Mouse (Mus musculus) C2C12 (cell line): ENCODE data around the gene Slc2a4. TPM values are rescaled to one million over a fixed set of nuclear protein-coding genes. Genes with fewer than 3 reads are reported as not detected.
A peak's percentile ranks its signal among the peaks of the same experiment; 100 is the strongest.

Experiments used
- H3K27me3 ChIP-seq: one replicate; pipeline ENCODE4 v1.6.1; 2011; ENCODE audit not compliant: control insufficient read depth, insufficient read depth, insufficient read length
- H3K36me3 ChIP-seq: one replicate; pipeline ENCODE4 v1.6.1; 2011; ENCODE audit not compliant: control insufficient read depth, insufficient read depth
- H3K4me3 ChIP-seq: one replicate; pipeline ENCODE4 v1.5.1; 2011; ENCODE audit warnings: mild to moderate bottlenecking, control low read depth; ENCODE audit not compliant: poor library complexity, insufficient read depth, severe bottlenecking
- H3K79me2 ChIP-seq: one replicate; pipeline ENCODE4 v1.6.1; 2011; ENCODE audit not compliant: control insufficient read depth, insufficient read depth
- H3K79me3 ChIP-seq: one replicate; pipeline ENCODE4 v1.6.1; 2011; ENCODE audit warnings: low read depth, control low read depth
- H3ac ChIP-seq: one replicate; pipeline ENCODE3; 2011; ENCODE audit warnings: low read depth; ENCODE audit not compliant: control insufficient read depth, insufficient read length
- CEBPB ChIP-seq: IDR thresholded peaks from one replicate; pipeline ENCODE4 v1.6.1; 2011; ENCODE audit warnings: low read depth, mild to moderate bottlenecking, control low read depth, moderate library complexity
- CTCF ChIP-seq: IDR thresholded peaks from one replicate; pipeline ENCODE4 v1.5.1; 2011; ENCODE audit not compliant: control insufficient read depth, insufficient read depth, insufficient read length
- FOSL1 ChIP-seq: IDR thresholded peaks from one replicate; pipeline ENCODE4 v1.8.0; 2011; ENCODE audit warnings: mild to moderate bottlenecking, low read length; ENCODE audit not compliant: poor library complexity, insufficient read depth, severe bottlenecking
- MAX ChIP-seq: IDR thresholded peaks from one replicate; pipeline ENCODE4 v1.6.1; 2011; ENCODE audit warnings: mild to moderate bottlenecking, control low read depth
- MYOD1 ChIP-seq: IDR thresholded peaks from one replicate; pipeline ENCODE4 v1.6.1; 2011; ENCODE audit warnings: low read depth; ENCODE audit not compliant: control insufficient read depth, insufficient read length
- MYOG ChIP-seq: IDR thresholded peaks from one replicate; pipeline ENCODE4 v1.6.1; 2011; ENCODE audit not compliant: control insufficient read depth, insufficient read length; ENCODE audit errors: extremely low read depth
- USF1 ChIP-seq: IDR thresholded peaks from one replicate; pipeline ENCODE4 v1.6.1; 2011; ENCODE audit warnings: low read depth, mild to moderate bottlenecking, control low read depth, moderate library complexity
- polyA plus RNA-seq: library from polyadenylated mRNA; unstranded; fragments of >200 nt; fragmentation: generic; extraction: Trizol; gene quantifications from one replicate; pipeline ENCODE4 v1.2.1, GENCODE M21; 2012; ENCODE audit warnings: missing spikeins

Gene Slc2a4
- polyA plus RNA-seq, 1 experiment = 0.53 TPM

DNA sequence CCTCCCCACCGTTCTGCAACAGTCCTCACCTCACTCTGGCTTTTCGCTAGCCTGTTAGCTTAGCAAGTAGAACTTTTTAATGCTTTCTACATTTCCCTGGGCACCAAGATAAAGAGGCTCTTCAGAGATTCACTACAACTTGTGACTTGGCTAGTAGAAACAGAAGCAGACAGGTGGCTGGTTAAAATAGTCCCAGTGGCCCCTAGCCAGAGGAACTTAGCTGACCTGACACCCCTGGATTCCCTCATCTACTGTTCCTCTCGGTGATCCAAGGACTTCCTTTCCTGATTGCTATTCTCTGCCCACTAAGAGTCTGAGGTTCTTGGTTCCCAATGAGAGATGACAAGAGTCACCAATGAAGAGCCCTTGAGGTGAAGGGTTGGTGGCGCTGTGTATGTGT, 35.4 kb upstream of the Slc2a4 start:
- Histone ChIP-seq H3K27me3 (no peaks in the 10 kb centered on the region), H3K79me2 (peaks cover 86% of the 10 kb centered on the region), H3K79me3 (peaks cover 57% of the 10 kb centered on the region), H3K4me3 (no peak overlapping the region), H3ac (peak overlapping the region; percentile 20), H3K36me3 (peaks cover 58% of the 10 kb centered on the region)
- TF ChIP-seq CTCF = no peak
- TF ChIP-seq USF1 = no peak
- no peak for TF ChIP-seq MYOG
- no peak for TF ChIP-seq MYOD1
- no peak for TF ChIP-seq FOSL1
- no peak for TF ChIP-seq CEBPB
- TF ChIP-seq MAX = no peak

DNA sequence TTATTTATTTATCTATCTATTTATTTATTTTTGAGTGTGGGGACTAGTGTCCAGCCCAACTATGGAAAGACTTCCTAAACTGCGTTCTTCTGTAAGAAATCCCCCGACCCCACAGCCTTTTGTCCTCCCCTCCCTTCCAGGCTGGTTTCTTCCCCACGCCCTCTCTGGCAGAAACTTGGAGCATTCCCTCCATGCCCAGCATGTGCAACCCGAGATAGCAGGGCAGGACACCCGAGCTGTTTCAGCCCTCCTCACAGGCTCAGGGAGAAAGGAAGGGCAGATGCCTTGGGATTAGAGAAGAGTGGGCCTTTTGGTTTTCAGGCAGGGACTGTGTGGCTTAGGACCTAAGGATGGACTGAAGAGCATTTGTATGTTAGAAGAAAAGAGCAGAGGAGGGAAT, 34.9 kb upstream of the Slc2a4 start:
- TF ChIP-seq CTCF = no peak
- TF ChIP-seq MYOD1 = no peak
- TF ChIP-seq MAX = no peak
- TF ChIP-seq FOSL1 = no peak
- TF ChIP-seq USF1 = no peak
- TF ChIP-seq CEBPB = no peak
- TF ChIP-seq MYOG = no peak
- Histone ChIP-seq H3K27me3 (no peaks in the 10 kb centered on the region), H3K4me3 (no peak overlapping the region), H3ac (peak overlapping the region; percentile 20), H3K36me3 (peaks cover 58% of the 10 kb centered on the region), H3K79me3 (peaks cover 61% of the 10 kb centered on the region), H3K79me2 (peaks cover 85% of the 10 kb centered on the region)

DNA sequence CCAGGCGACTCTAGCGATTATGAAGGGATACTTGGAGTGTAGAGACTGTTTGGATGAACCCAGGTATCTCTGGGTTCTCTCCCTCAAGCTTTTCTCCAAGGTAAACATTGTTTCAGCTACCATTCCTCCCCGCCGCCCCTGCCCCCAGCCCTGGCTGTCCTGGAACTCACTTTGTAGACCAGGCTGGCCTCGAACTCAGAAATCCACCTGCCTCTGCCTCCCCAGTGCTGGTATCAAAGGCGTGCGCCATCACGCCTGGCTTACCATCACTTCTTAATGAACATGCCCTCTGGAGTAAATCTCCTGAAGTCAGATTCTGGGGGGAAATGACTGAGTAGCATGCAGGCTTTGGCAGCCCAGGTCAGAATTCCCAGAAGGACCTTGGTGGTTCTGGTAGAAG, 34.2 kb upstream of the Slc2a4 start, which contains the start of gene Elp5:
TSS of gene Elp5 (minus strand) at position 293 of the 400 bp plus-strand sequence.
- Histone ChIP-seq H3K79me2 (peaks cover 85% of the 10 kb centered on the region), H3K27me3 (no peaks in the 10 kb centered on the region), H3K79me3 (peaks cover 65% of the 10 kb centered on the region), H3K36me3 (peaks cover 58% of the 10 kb centered on the region), H3K4me3 (peak within 1 kb of the TSS; percentile 94), H3ac (peak within 1 kb of the TSS; percentile 97)
- TF ChIP-seq USF1 (no peak), MYOG (no peak), CEBPB (no peak), CTCF (no peak)

DNA sequence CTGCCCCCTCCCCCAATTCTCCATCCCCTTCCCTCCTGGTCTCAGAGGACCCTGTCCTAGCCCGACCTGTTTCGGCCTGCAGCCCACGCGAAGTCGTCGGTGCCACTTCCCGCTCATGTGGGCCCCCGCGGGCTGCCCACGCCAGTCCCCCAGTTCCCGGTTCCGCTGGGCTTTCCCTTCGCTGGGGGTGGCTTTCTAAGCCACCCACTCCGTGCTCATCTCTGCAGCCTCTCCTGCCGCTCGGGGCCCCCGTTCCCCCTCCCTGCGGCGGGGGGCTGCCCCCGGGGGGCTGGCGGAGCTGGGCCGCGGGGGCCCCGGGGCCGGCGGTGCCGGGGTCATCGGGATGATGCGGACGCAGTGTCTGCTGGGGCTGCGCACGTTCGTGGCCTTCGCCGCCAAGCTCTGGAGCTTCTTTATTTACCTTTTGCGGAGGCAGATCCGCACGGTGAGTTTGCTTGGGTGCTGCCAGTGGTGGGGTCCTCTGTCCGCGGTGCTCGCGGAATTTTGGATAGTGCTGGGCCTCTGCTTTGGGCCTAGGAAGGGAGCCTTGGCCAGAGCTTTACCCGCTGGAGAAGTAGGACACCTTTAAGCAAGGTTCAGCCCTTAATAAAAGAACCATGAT, 33.3 kb upstream of the Slc2a4 start, which contains the start of gene Ctdnep1:
TSS of gene Ctdnep1 (plus strand) at position 16 of the 622 bp plus-strand sequence.
- Histone ChIP-seq H3K79me3 (peaks cover 66% of the 10 kb centered on the region), H3K36me3 (peaks cover 55% of the 10 kb centered on the region), H3ac (peak within 1 kb of the TSS; percentile 97), H3K79me2 (peaks cover 80% of the 10 kb centered on the region), H3K4me3 (peak within 1 kb of the TSS; percentile 94), H3K27me3 (no peaks in the 10 kb centered on the region)
- TF ChIP-seq MYOG = no peak
- no peak for TF ChIP-seq MYOD1
- TF ChIP-seq CTCF = no peak
- no peak for TF ChIP-seq MAX
- no peak for TF ChIP-seq FOSL1
- TF ChIP-seq USF1 = no peak
- no peak for TF ChIP-seq CEBPB

DNA sequence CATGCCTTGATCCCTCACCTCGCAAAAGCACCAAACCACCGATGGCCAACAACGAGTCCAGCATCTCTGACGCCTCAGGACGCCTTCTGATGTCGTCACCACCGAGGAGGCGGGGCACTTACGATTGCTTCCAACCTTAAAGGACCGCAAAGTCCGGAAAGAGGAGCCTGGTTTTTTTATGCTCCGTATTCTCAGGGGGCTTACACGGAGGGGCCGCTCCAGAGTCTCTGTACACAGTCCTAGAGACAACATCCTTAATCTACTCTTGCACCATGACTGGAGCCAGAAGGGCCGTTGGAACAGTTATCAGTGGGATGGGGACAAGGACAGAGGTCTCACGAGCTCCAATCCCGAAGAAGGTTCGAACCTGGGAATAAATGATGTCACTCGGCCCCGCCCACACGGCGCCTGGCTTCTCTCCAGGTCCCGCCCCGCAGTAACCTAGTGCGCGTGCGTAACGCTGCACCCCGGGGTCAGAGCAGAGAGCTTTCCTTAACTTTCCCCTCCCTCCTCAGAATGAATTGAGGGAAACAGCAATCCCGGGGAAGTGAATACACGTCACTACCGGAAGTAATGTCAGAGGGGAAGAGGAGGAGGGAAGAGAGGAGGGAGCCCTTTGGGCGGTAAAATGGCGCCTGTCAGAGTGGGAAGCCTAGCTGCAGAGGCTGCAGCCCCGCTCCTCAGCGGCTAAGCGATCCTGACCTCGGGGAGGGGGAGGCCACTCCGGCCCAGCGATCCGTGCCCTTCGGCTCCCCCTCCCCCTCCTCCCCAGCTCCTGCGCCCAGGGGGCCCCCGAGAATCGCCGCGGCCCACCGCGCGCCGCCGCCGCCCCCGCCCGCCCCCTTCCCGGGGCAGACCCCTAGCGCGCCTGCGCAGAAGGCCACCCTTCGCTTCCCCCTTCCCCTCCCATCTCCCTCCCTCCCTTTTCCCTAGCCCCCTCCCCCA, 32.5 kb upstream of the Slc2a4 start:
- H3K36me3 ChIP-seq = peaks cover 55% of the 10 kb centered on the region
- peak; percentile 30 for TF ChIP-seq CEBPB
- peak; percentile 20 for TF ChIP-seq MAX
- no peak for TF ChIP-seq FOSL1
- TF ChIP-seq USF1 = peak; percentile 11
- peak overlapping the region; percentile 97 for H3ac ChIP-seq
- H3K79me3 ChIP-seq = peaks cover 66% of the 10 kb centered on the region
- no peaks in the 10 kb centered on the region for H3K27me3 ChIP-seq
- peaks cover 76% of the 10 kb centered on the region for H3K79me2 ChIP-seq
- peak overlapping the region; percentile 94 for H3K4me3 ChIP-seq
